Mouse (Mus musculus) lung, embryonic 14.5 days (tissue): ENCODE measurements around the gene Vmn2r72. TPM values are rescaled to one million over a fixed set of nuclear protein-coding genes. Genes with fewer than 3 reads are reported as not detected.

Experiments
- ATAC-seq: fragments of 200-750 bp; cut with Nextera tagmentation; 2 replicates; pipeline ENCODE4 v1.8.0; 2017; ENCODE audit warnings: mild to moderate bottlenecking, moderate TSS enrichment, moderate library complexity; ENCODE audit not compliant: insufficient read depth
- DNase-seq: peaks from one replicate; pipeline ENCODE4 v3.0.0-alpha.2; 2015
- H3K27ac ChIP-seq: fragments of 300-500 bp; sonication (generic); 2 replicates; pipeline ENCODE4 v1.5.1; 2014; ENCODE audit warnings: low read depth, mild to moderate bottlenecking, moderate library complexity
- H3K27me3 ChIP-seq: fragments of 300-500 bp; sonication (generic); 2 replicates; pipeline ENCODE4 v1.6.1; 2014; ENCODE audit warnings: low read length, control low read depth; ENCODE audit not compliant: insufficient read depth
- H3K36me3 ChIP-seq: fragments of 300-500 bp; sonication (generic); 2 replicates; pipeline ENCODE4 v1.6.1; 2014; ENCODE audit warnings: control low read depth; ENCODE audit not compliant: insufficient read depth
- H3K4me1 ChIP-seq: fragments of 300-500 bp; sonication (generic); 2 replicates; pipeline ENCODE4 v1.6.1; 2014; ENCODE audit warnings: antibody characterized with exemption, control low read depth; ENCODE audit not compliant: insufficient read depth
- H3K4me2 ChIP-seq: fragments of 300-500 bp; sonication (generic); 2 replicates; pipeline ENCODE4 v1.6.1; 2014; ENCODE audit warnings: mild to moderate bottlenecking
- H3K4me3 ChIP-seq: fragments of 300-500 bp; sonication (generic); 2 replicates; pipeline ENCODE4 v1.5.1; 2014; ENCODE audit warnings: low read depth, low read length
- H3K9ac ChIP-seq: fragments of 300-500 bp; sonication (generic); 2 replicates; pipeline ENCODE4 v1.6.1; 2014
- H3K9me3 ChIP-seq: fragments of 300-500 bp; sonication (generic); 2 replicates; pipeline ENCODE4 v1.6.1; 2016; ENCODE audit warnings: low read depth, low read length, control low read depth
- CTCF ChIP-seq: IDR thresholded peaks from 2 replicates; pipeline ENCODE4 v1.5.1; 2016; ENCODE audit warnings: antibody characterized with exemption, low read depth
- WGBS: fragments of 180-500 bp; shearing (Covaris S2); extraction: QIAGEN DNeasy Blood & Tissue Kit; methylation state at CpG from one replicate; pipeline ENCODE4 v1.1.7; 2014; 5-methylcytosine and 5-hydroxymethylcytosine counted together
- polyA plus RNA-seq: library from polyadenylated mRNA; unstranded; fragments of >200 nt; fragmentation: Nextera tagmentation; extraction: Ambion mirVana; gene quantifications from 2 replicates; pipeline ENCODE4 v1.2.1, GENCODE M21; 2014

Vmn2r72 gene
- polyA plus RNA-seq, result not detected in 2 replicates

DNA sequence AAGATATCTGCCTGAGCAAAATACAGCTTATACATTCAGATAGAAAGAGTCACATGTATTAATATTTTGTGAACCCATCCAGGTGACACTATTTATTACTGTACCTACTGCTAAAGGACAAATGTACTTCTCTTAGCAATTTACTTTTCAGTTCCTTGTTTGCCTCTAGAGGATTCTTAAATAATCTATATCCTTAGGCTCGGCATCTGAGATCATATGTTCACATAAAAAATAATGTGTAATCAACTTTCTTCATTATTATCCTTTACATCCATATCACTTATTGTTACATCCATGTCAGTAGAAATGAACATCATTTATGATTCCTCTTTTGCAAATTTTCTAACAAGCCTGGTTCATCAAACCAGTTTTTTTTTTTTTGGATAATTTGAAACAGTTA lies at the start of gene Vmn2r72:
Gene Vmn2r72, minus strand, starts transcription at position 101 of the 400 bp plus-strand sequence.
- H3K9ac ChIP-seq, result no peak within 1 kb of the TSS

More for the DNA sequence above, at the start of gene Vmn2r72:
- TF ChIP-seq CTCF, result no peak
- ATAC-seq (no peak), DNase-seq (no peak)
- Histone ChIP-seq H3K27me3 (no peaks in the 10 kb centered on the region), H3K4me3 (no peak within 1 kb of the TSS), H3K9me3 (no peaks in the 10 kb centered on the region), H3K27ac (no peak within 1 kb of the TSS), H3K36me3 (no peaks in the 10 kb centered on the region), H3K4me2 (no peak within 1 kb of the TSS), H3K4me1 (no peaks in the 10 kb centered on the region)
- 83% methylated on average over 1 of the region's 1 CpGs for WGBS

Other genes with a start within 250 kb of the Vmn2r72 start
- not detected in 2 replicates for gene Vmn2r71, start 192.0 kb downstream of the Vmn2r72 start, polyA plus RNA-seq
- not detected in 2 replicates for gene Vmn2r70, start 185.9 kb downstream of the Vmn2r72 start, polyA plus RNA-seq
- not detected in 2 replicates for gene Vmn2r73, start 121.2 kb upstream of the Vmn2r72 start, polyA plus RNA-seq
- gene Vmn2r74, start 206.5 kb upstream of the Vmn2r72 start, polyA plus RNA-seq, result not detected in 2 replicates